Comparison of ENCODE assay signal across 9 mouse cellular contexts in the genomic region with DNA sequence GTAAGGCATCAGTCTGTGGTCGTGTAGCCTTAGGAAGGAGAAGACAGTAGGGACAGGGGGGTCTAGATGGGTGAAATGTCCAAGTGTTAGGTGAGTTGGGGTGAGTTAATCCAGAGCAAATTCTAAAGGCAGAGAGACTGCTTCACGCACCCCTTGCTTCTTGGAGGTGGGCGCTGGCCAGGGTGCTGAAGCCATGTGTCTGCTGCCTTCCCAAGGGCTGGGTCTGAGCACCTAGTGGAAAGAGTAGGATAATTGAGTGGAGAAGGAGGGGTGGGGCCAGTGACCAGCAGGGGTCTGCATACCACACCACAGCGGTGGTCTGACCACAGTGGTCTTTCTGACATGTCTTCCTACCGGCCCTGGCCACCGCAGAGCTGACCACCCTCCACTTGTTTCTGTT. TPM values are rescaled to one million over a fixed set of nuclear protein-coding genes. Genes with fewer than 3 reads are reported as not detected.
DNase-seq lines count a peak whose midpoint lies in the region; ATAC-seq lines count a peak whose summit lies in the region.
"Had no signal": no experiment of that assay in that cellular context is flagged by ENCODE, and none has a peak within 500 bp of the region (broad histone marks: within the 10 kb centered on the region; RNA-seq: fewer than 3 reads in every experiment).

No protein-coding gene starts in this region.

- no peak for ATAC-seq in hindbrain, embryonic 12.5 days (ENCODE audit: low FRiP score)

- no peaks in the 10 kb centered on the region for H3K36me3 ChIP-seq in hindbrain, embryonic 12.5 days

- peak; percentile 91 for DNase-seq in heart, adult 11 months
- no peak for DNase-seq in heart, adult 8-10 months (ENCODE audit: low spot score)
- peak; percentile 75 for DNase-seq in ovary, postnatal 36 days (ENCODE audit: low spot score)
- DNase-seq in ovary, adult 18-20 months (ENCODE audit: low spot score), result no peak
- DNase-seq in forelimb bud, embryonic 11.5 days (ENCODE audit: low read depth, low spot score), result peak; percentile 80
- peak; percentile 87 for DNase-seq in testis, postnatal 10 days (ENCODE audit: low spot score)
- DNase-seq in cerebellum, adult 18-20 months, result no peak
- DNase-seq: layer of hippocampus, postnatal 36 days had no signal

- no peak overlapping the region for H3K27ac ChIP-seq in hindbrain, embryonic 12.5 days

- no peak overlapping the region for H3K9ac ChIP-seq in hindbrain, embryonic 12.5 days

- H3K9me3 ChIP-seq in hindbrain, embryonic 12.5 days (replicated peaks), result no peaks in the 10 kb centered on the region

- H3K4me1 ChIP-seq in hindbrain, embryonic 12.5 days, result peaks cover 38% of the 10 kb centered on the region

- WGBS in hindbrain, embryonic 12.5 days, result 6% methylated on average over 6 of the region's 6 CpGs

- no peak overlapping the region for H3K4me2 ChIP-seq in hindbrain, embryonic 12.5 days (replicated peaks)

- H3K4me3 ChIP-seq in hindbrain, embryonic 12.5 days, result no peak overlapping the region

- H3K27me3 ChIP-seq in hindbrain, embryonic 12.5 days, result peaks cover 55% of the 10 kb centered on the region

RNA-seq across cellular contexts. Expression of a gene that starts 4.7 kb away (rescaled TPM):
- 10 to 100 TPM in 3 of 4 experiments, 1 to 10 TPM in 1; 9.2 to 13.4 (median 12.3) TPM for total RNA-seq in heart, adult 8-10 months (2022)
- 5.0 and 5.1 TPM in 2 replicates for polyA plus RNA-seq in hindbrain, embryonic 12.5 days (2016; fragmentation: Nextera tagmentation; extraction: Ambion mirVana)

RNA-seq across cellular contexts. Expression of a gene that starts 34.8 kb away (rescaled TPM):
- total RNA-seq in heart, adult 8-10 months (2022), result under 1 TPM in 2 of 4 experiments, not detected in 2; 0.44 to 0.62 TPM
- 0.66 and 1.2 TPM in 2 replicates for polyA plus RNA-seq in hindbrain, embryonic 12.5 days (2016; fragmentation: Nextera tagmentation; extraction: Ambion mirVana)

Comparison
In these comparisons a context has a peak if more than half of its experiments do, and no peak if none do; other contexts are left out.
1. DNase-seq: peak in heart, adult 11 months (single experiment), ovary, postnatal 36 days (single experiment), forelimb bud, embryonic 11.5 days (single experiment) and testis, postnatal 10 days (single experiment); none in heart, adult 8-10 months (single experiment), ovary, adult 18-20 months (single experiment) and cerebellum, adult 18-20 months (0 of 2).